Comparison of ENCODE assay signal across 8 mouse cellular contexts in genomic region chr15:12550376-12550775, GRCm38 (mm10).
DNase-seq lines count a peak whose midpoint lies in the region; ATAC-seq and TF ChIP-seq lines count a peak whose summit lies in the region.

No protein-coding gene starts in this region.

- TF ChIP-seq CTCF in lung, postnatal 0 days (IDR thresholded peaks at IDR 0.05): no peak

- TF ChIP-seq EP300 in lung, postnatal 0 days (IDR thresholded peaks at IDR 0.05): no peak

- peak overlapping the region; percentile 47; the same call in 1 of the 2 replicates for H3K4me3 ChIP-seq in embryonic facial prominence, embryonic 13.5 days
- H3K4me3 ChIP-seq in intestine, embryonic 16.5 days (ENCODE audit: low read length): peak overlapping the region; percentile 59; the same call in 1 of the 2 replicates
- peak overlapping the region; percentile 52; the same call in 1 of the 2 replicates for H3K4me3 ChIP-seq in lung, postnatal 0 days (ENCODE audit: low read depth, low read length)

- H3K9me3 ChIP-seq in embryonic facial prominence, embryonic 13.5 days: no peaks in the 10 kb centered on the region
- H3K9me3 ChIP-seq in intestine, embryonic 16.5 days (ENCODE audit: control insufficient read depth, low read length): no peaks in the 10 kb centered on the region
- no peaks in the 10 kb centered on the region for H3K9me3 ChIP-seq in lung, postnatal 0 days (ENCODE audit: low read length)

- H3K27me3 ChIP-seq in embryonic facial prominence, embryonic 13.5 days: no peaks in the 10 kb centered on the region
- no peaks in the 10 kb centered on the region for H3K27me3 ChIP-seq in intestine, embryonic 16.5 days (replicated peaks; ENCODE audit: control insufficient read depth, insufficient read depth, low read length)
- H3K27me3 ChIP-seq in lung, postnatal 0 days (replicated peaks; ENCODE audit: insufficient read depth, low read length): no peaks in the 10 kb centered on the region

- no peaks in the 10 kb centered on the region for H3K36me3 ChIP-seq in embryonic facial prominence, embryonic 13.5 days
- no peaks in the 10 kb centered on the region for H3K36me3 ChIP-seq in intestine, embryonic 16.5 days (ENCODE audit: control insufficient read depth, insufficient read depth, low read length)
- no peaks in the 10 kb centered on the region for H3K36me3 ChIP-seq in lung, postnatal 0 days (ENCODE audit: insufficient read depth, low read length)

- ATAC-seq in embryonic facial prominence, embryonic 13.5 days (ENCODE audit: insufficient number of reproducible peaks, insufficient read depth, low FRiP score, low TSS enrichment, low read depth): peak; percentile 40; the same call in 1 of the 2 replicates
- ATAC-seq in intestine, embryonic 16.5 days: no peak
- ATAC-seq in lung, postnatal 0 days: peak; percentile 35

- peak overlapping the region; percentile 66 for H3K27ac ChIP-seq in embryonic facial prominence, embryonic 13.5 days
- H3K27ac ChIP-seq in intestine, embryonic 16.5 days (ENCODE audit: low read length): no peak overlapping the region
- H3K27ac ChIP-seq in lung, postnatal 0 days (ENCODE audit: low read length): peak overlapping the region; percentile 48; the same call in 1 of the 2 replicates

- peaks cover 46% of the 10 kb centered on the region for H3K4me1 ChIP-seq in embryonic facial prominence, embryonic 13.5 days
- peaks cover 14% of the 10 kb centered on the region for H3K4me1 ChIP-seq in intestine, embryonic 16.5 days (ENCODE audit: control insufficient read depth, insufficient read depth, low read length)
- H3K4me1 ChIP-seq in lung, postnatal 0 days (ENCODE audit: insufficient read depth, low read depth, low read length): peaks cover 10% of the 10 kb centered on the region; the same call in 1 of the 2 replicates

- peak overlapping the region; percentile 76 for H3K4me2 ChIP-seq in embryonic facial prominence, embryonic 13.5 days
- no peak overlapping the region for H3K4me2 ChIP-seq in intestine, embryonic 16.5 days (ENCODE audit: low read depth, low read length)
- peak overlapping the region; percentile 84 for H3K4me2 ChIP-seq in lung, postnatal 0 days (replicated peaks; ENCODE audit: low read depth, low read length)

- no peak overlapping the region for H3K9ac ChIP-seq in embryonic facial prominence, embryonic 13.5 days
- no peak overlapping the region for H3K9ac ChIP-seq in intestine, embryonic 16.5 days (ENCODE audit: low read depth, low read length)
- H3K9ac ChIP-seq in lung, postnatal 0 days (replicated peaks; ENCODE audit: low read depth): no peak overlapping the region

- 23% methylated on average over 9 of the region's 9 CpGs for WGBS in embryonic facial prominence, embryonic 13.5 days
- WGBS in intestine, embryonic 16.5 days: 43% methylated on average over 9 of the region's 9 CpGs
- WGBS in lung, postnatal 0 days: 25% methylated on average over 9 of the region's 9 CpGs

- DNase-seq in heart, adult 11 months: peak; percentile 95
- no peak for DNase-seq in heart, adult 8-10 months (ENCODE audit: low spot score)
- DNase-seq in lung, postnatal 0 days (ENCODE audit: low spot score): peak; percentile 22
- DNase-seq in left cerebral cortex, adult 8-10 months (ENCODE audit: low spot score in 2 of 2): no peak
- DNase-seq in thymus, postnatal 4 days: no peak
- DNase-seq in layer of hippocampus, adult 8-10 months (ENCODE audit: low spot score in 2 of 2): no peak

Comparison
In these comparisons a context has a peak if more than half of its experiments do, and no peak if none do; other contexts are left out.
1. DNase-seq: peak in heart, adult 11 months (single experiment) and lung, postnatal 0 days (single experiment); none in heart, adult 8-10 months (single experiment), left cerebral cortex, adult 8-10 months (0 of 2), thymus, postnatal 4 days (single experiment) and layer of hippocampus, adult 8-10 months (0 of 2).
2. Peak in every context shown above with its lines, with median percentiles within 50 percentile points of each other: H3K4me3 ChIP-seq.